Mouse (Mus musculus) embryonic fibroblast, embryonic 13.5 days (primary cell): ENCODE measurements around the gene Tbc1d10b.

Source experiments
- CTCF ChIP-seq: IDR thresholded peaks from 2 replicates; pipeline ENCODE4 v1.5.1; 2011; ENCODE audit warnings: mild to moderate bottlenecking, control low read depth, low read length, moderate library complexity, borderline replicate concordance; ENCODE audit not compliant: insufficient read depth
- POLR2A ChIP-seq: IDR thresholded peaks from 2 replicates; pipeline ENCODE4 v1.6.1; 2011; ENCODE audit warnings: low read depth, mild to moderate bottlenecking, control low read depth, low read length, moderate library complexity

DNA sequence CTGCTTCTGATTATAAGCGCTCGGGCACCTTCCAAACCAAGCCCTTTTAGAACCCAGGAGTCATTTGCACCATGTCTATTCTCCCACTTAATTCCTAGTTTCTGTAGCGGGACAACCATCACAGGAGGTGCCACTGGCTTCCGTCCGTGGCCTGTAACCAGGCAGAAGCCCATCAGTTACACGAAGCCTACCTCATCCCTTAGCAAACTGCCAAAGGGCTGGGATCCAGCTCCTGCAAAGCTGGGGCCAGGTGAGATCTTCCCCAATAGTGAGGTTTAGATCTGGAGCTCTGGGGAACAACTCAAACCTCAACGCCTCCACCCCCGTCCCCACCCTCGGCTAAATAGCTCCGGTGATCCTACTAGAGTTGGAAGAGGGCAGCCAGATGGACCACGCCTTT lies 11.8 kb downstream of the Tbc1d10b start:
- no peak for TF ChIP-seq CTCF
- 0 out of 2 replicates have a peak, but pooled peaks have one; percentile 19 for TF ChIP-seq POLR2A
